Mouse (Mus musculus): ENCODE measurements around the gene Arl14ep. TPM values are rescaled to one million over a fixed set of nuclear protein-coding genes. Genes with fewer than 3 reads are reported as not detected.

Arl14ep gene
- polyA plus RNA-seq, 1 experiment from 2014 or later, result 42.6 TPM

- no peaks in the 10 kb centered on the region for H3K9me3 ChIP-seq
- H3K36me3 ChIP-seq, result peaks cover 8% of the 10 kb centered on the region
- H3K27me3 ChIP-seq, result no peaks in the 10 kb centered on the region
- H3K27ac ChIP-seq, result no peak overlapping the region
- H3K4me2 ChIP-seq (replicated peaks), result peak overlapping the region; percentile 54
- H3K4me3 ChIP-seq (replicated peaks), result peak overlapping the region; percentile 82
- ATAC-seq, result 0 out of 2 replicates have a peak, but pooled peaks have one; percentile 3
- 70% methylated on average over 17 of the region's 17 CpGs for WGBS
- peak overlapping the region; percentile 94 for H3K9ac ChIP-seq (replicated peaks)
- peaks cover 17% of the 10 kb centered on the region for H3K4me1 ChIP-seq (replicated peaks)
Measured at GRCm38 (mm10) chr2:106973332-106973958, 779 bp downstream of the Arl14ep start.

- Histone ChIP-seq H3K36me3 (peaks cover 14% of the 10 kb centered on the region), H3K27me3 (no peaks in the 10 kb centered on the region), H3K4me2 (replicated peaks) (peak overlapping the region; percentile 54; the same call in 1 of the 2 replicates), H3K4me1 (replicated peaks) (peaks cover 17% of the 10 kb centered on the region), H3K9ac (replicated peaks) (no peak overlapping the region), H3K9me3 (no peaks in the 10 kb centered on the region), H3K27ac (no peak overlapping the region), H3K4me3 (replicated peaks) (peak overlapping the region; percentile 82; the same call in 1 of the 2 replicates)
- WGBS, result 94% methylated on average over 6 of the region's 6 CpGs
- ATAC-seq, result no peak
Measured at GRCm38 (mm10) chr2:106972851-106973250, 1.4 kb downstream of the Arl14ep start.

- Histone ChIP-seq H3K9ac (replicated peaks) (no peak overlapping the region), H3K9me3 (no peaks in the 10 kb centered on the region), H3K27me3 (no peaks in the 10 kb centered on the region), H3K27ac (no peak overlapping the region), H3K4me2 (replicated peaks) (no peak overlapping the region), H3K4me1 (replicated peaks) (peaks cover 17% of the 10 kb centered on the region), H3K4me3 (replicated peaks) (no peak overlapping the region), H3K36me3 (peaks cover 27% of the 10 kb centered on the region)
- 96% methylated on average over 12 of the region's 12 CpGs for WGBS
- ATAC-seq, result no peak
Measured at GRCm38 (mm10) chr2:106970971-106971370, 3.3 kb downstream of the Arl14ep start.

GRCm38 (mm10) chr2:106968320-106968719, 5.9 kb downstream of the Arl14ep start:
- ATAC-seq, result no peak
- H3K4me1 ChIP-seq (replicated peaks), result peaks cover 13% of the 10 kb centered on the region
- no peak overlapping the region for H3K27ac ChIP-seq
- no peaks in the 10 kb centered on the region for H3K27me3 ChIP-seq
- peaks cover 42% of the 10 kb centered on the region for H3K36me3 ChIP-seq
- H3K9ac ChIP-seq (replicated peaks), result no peak overlapping the region
- no peaks in the 10 kb centered on the region for H3K9me3 ChIP-seq
- no peak overlapping the region for H3K4me3 ChIP-seq (replicated peaks)
- 85% methylated on average over 6 of the region's 6 CpGs for whole genome bisulfite sequencing
- H3K4me2 ChIP-seq (replicated peaks), result no peak overlapping the region

- Histone ChIP-seq H3K4me3 (replicated peaks) (no peak overlapping the region), H3K9me3 (no peaks in the 10 kb centered on the region), H3K4me1 (replicated peaks) (no peaks in the 10 kb centered on the region), H3K27ac (no peak overlapping the region), H3K9ac (replicated peaks) (no peak overlapping the region), H3K27me3 (no peaks in the 10 kb centered on the region), H3K4me2 (replicated peaks) (no peak overlapping the region), H3K36me3 (peaks cover 41% of the 10 kb centered on the region)
- 94% methylated on average over 3 of the region's 3 CpGs for WGBS
- ATAC-seq, result no peak
Measured at GRCm38 (mm10) chr2:106963560-106963959, 10.7 kb downstream of the Arl14ep start.

GRCm38 (mm10) chr2:106961650-106962049, 12.6 kb downstream of the Arl14ep start:
- Histone ChIP-seq H3K4me3 (replicated peaks) (no peak overlapping the region), H3K36me3 (peaks cover 23% of the 10 kb centered on the region), H3K27ac (no peak overlapping the region), H3K4me2 (replicated peaks) (no peak overlapping the region), H3K9me3 (no peaks in the 10 kb centered on the region), H3K27me3 (no peaks in the 10 kb centered on the region), H3K4me1 (replicated peaks) (no peaks in the 10 kb centered on the region), H3K9ac (replicated peaks) (no peak overlapping the region)
- ATAC-seq, result no peak
- WGBS, result 85% methylated on average over 3 of the region's 3 CpGs

GRCm38 (mm10) chr2:106961066-106961465, 13.2 kb downstream of the Arl14ep start:
- no peak for ATAC-seq
- no peak overlapping the region for H3K27ac ChIP-seq
- H3K9ac ChIP-seq (replicated peaks), result no peak overlapping the region
- peaks cover 20% of the 10 kb centered on the region for H3K36me3 ChIP-seq
- H3K4me1 ChIP-seq (replicated peaks), result no peaks in the 10 kb centered on the region
- no peaks in the 10 kb centered on the region for H3K9me3 ChIP-seq
- no peaks in the 10 kb centered on the region; the same call in 1 of the 2 replicates for H3K27me3 ChIP-seq
- H3K4me2 ChIP-seq (replicated peaks), result no peak overlapping the region
- H3K4me3 ChIP-seq (replicated peaks), result no peak overlapping the region
- WGBS, result 93% methylated on average over 2 of the region's 2 CpGs

- Histone ChIP-seq H3K4me3 (replicated peaks) (no peak overlapping the region), H3K27ac (no peak overlapping the region), H3K4me1 (replicated peaks) (no peaks in the 10 kb centered on the region), H3K9ac (replicated peaks) (no peak overlapping the region), H3K36me3 (peaks cover 18% of the 10 kb centered on the region), H3K4me2 (replicated peaks) (no peak overlapping the region), H3K9me3 (no peaks in the 10 kb centered on the region), H3K27me3 (no peaks in the 10 kb centered on the region; the same call in 1 of the 2 replicates)
- no peak for ATAC-seq
- WGBS, result 34% methylated on average over 7 of the region's 7 CpGs
Measured at GRCm38 (mm10) chr2:106960237-106960636, 14.0 kb downstream of the Arl14ep start.

GRCm38 (mm10) chr2:106959380-106959779, 14.8 kb downstream of the Arl14ep start:
- Histone ChIP-seq H3K4me2 (replicated peaks) (no peak overlapping the region), H3K27me3 (no peaks in the 10 kb centered on the region; the same call in 1 of the 2 replicates), H3K27ac (no peak overlapping the region), H3K4me1 (replicated peaks) (no peaks in the 10 kb centered on the region; the same call in 1 of the 2 replicates), H3K4me3 (replicated peaks) (no peak overlapping the region), H3K9me3 (no peaks in the 10 kb centered on the region), H3K9ac (replicated peaks) (no peak overlapping the region), H3K36me3 (peaks cover 9% of the 10 kb centered on the region)
- 94% methylated on average over 5 of the region's 5 CpGs for WGBS
- ATAC-seq, result no peak

- H3K9ac ChIP-seq (replicated peaks), result no peak overlapping the region
- no peak for ATAC-seq
- H3K4me2 ChIP-seq (replicated peaks), result no peak overlapping the region
- no peaks in the 10 kb centered on the region; the same call in 1 of the 2 replicates for H3K27me3 ChIP-seq
- H3K36me3 ChIP-seq, result peaks cover 8% of the 10 kb centered on the region; the same call in 1 of the 2 replicates
- H3K4me3 ChIP-seq (replicated peaks), result no peak overlapping the region
- 90% methylated on average over 6 of the region's 6 CpGs for WGBS
- peaks cover 5% of the 10 kb centered on the region for H3K4me1 ChIP-seq (replicated peaks)
- no peak overlapping the region for H3K27ac ChIP-seq
- H3K9me3 ChIP-seq, result no peaks in the 10 kb centered on the region
Measured at GRCm38 (mm10) chr2:106958916-106959315, 15.3 kb downstream of the Arl14ep start.

- Histone ChIP-seq H3K9ac (replicated peaks) (no peak overlapping the region), H3K4me2 (replicated peaks) (no peak overlapping the region), H3K9me3 (no peaks in the 10 kb centered on the region), H3K27me3 (no peaks in the 10 kb centered on the region; the same call in 1 of the 2 replicates), H3K36me3 (no peaks in the 10 kb centered on the region), H3K4me1 (replicated peaks) (peaks cover 7% of the 10 kb centered on the region), H3K4me3 (replicated peaks) (no peak overlapping the region), H3K27ac (no peak overlapping the region)
- WGBS, result 64% methylated on average over 6 of the region's 6 CpGs
- no peak for ATAC-seq
Measured at GRCm38 (mm10) chr2:106956146-106956545, 18.1 kb downstream of the Arl14ep start.

- Histone ChIP-seq H3K9ac (replicated peaks) (no peak overlapping the region), H3K36me3 (no peaks in the 10 kb centered on the region), H3K9me3 (no peaks in the 10 kb centered on the region), H3K27me3 (no peaks in the 10 kb centered on the region; the same call in 1 of the 2 replicates), H3K4me1 (replicated peaks) (peaks cover 7% of the 10 kb centered on the region), H3K27ac (no peak overlapping the region), H3K4me3 (replicated peaks) (no peak overlapping the region), H3K4me2 (replicated peaks) (no peak overlapping the region)
- peak; percentile 9; the same call in 1 of the 2 replicates for ATAC-seq
- WGBS, result 16% methylated on average over 10 of the region's 10 CpGs
Measured at GRCm38 (mm10) chr2:106955621-106956020, 18.6 kb downstream of the Arl14ep start.
